Mouse (Mus musculus): ENCODE results near the gene Atp5e.

Atp5e gene

GRCm38 (mm10) chr2:174413127-174413526, 50.8 kb downstream of the Atp5e start:
- no peak for DNase-seq
